Mouse (Mus musculus): Measurements from ENCODE around the gene Hspbp1. TPM values are rescaled to one million over a fixed set of nuclear protein-coding genes. Genes with fewer than 3 reads are reported as not detected.
A peak's percentile ranks its signal among the peaks of the same experiment; 100 is the strongest.

Hspbp1 gene
- total RNA-seq (2021), result 10 to 100 TPM; 82.1 to 92.1 TPM
- long read RNA-seq, experiment 1, transcript Hspbp1-201 (8 exons, 1,593 nt), result major isoform, 14 of 61 reads
- long read RNA-seq, experiment 1, partial matches to known transcripts, result 12 of 61 reads
- long read RNA-seq, experiment 1, other reads (novel, unspliced or antisense), result 35 of 61 reads
- long read RNA-seq, experiment 2, transcript Hspbp1-201 (8 exons, 1,593 nt), result major isoform, 16 of 105 reads
- long read RNA-seq, experiment 2, partial matches to known transcripts, result 23 of 105 reads
- long read RNA-seq, experiment 2, other reads (novel, unspliced or antisense), result 65 of 105 reads

- TF ChIP-seq CTCF (conservative IDR thresholded peaks at IDR 0.05), result 0 out of 2 replicates have a peak, but pooled peaks have one; percentile 8
- peak; percentile 86 to 93 for DNase-seq (ENCODE audit: low spot score in 2 of 2)
- Histone ChIP-seq H3K4me3 (peak within 1 kb of the TSS; percentile 63), H3K27ac (peak within 1 kb of the TSS; percentile 89)
These were observed at the start of gene Hspbp1 for GRCm38 (mm10) chr7:4684632-4685417. Hspbp1 (minus strand) TSS chr7:4685068.

- no peak for DNase-seq (ENCODE audit: low spot score in 2 of 2)
- no peak for TF ChIP-seq CTCF (conservative IDR thresholded peaks at IDR 0.05)
- Histone ChIP-seq H3K27ac (no peak overlapping the region), H3K4me3 (no peak overlapping the region)
These were observed 48.1 kb upstream of the Hspbp1 start for GRCm38 (mm10) chr7:4732968-4733392.

GRCm38 (mm10) chr7:4731090-4731489 lies 46.2 kb upstream of the Hspbp1 start:
- DNase-seq (ENCODE audit: low spot score in 2 of 2), result no peak
- TF ChIP-seq CTCF (conservative IDR thresholded peaks at IDR 0.05), result no peak
- Histone ChIP-seq H3K4me3 (no peak overlapping the region), H3K27ac (no peak overlapping the region)

GRCm38 (mm10) chr7:4725169-4725568 lies 40.3 kb upstream of the Hspbp1 start, which contains the start of gene Tmem150b:
Tmem150b (minus strand) TSS chr7:4725249.
- no peak for DNase-seq (ENCODE audit: low spot score in 2 of 2)
- TF ChIP-seq CTCF (conservative IDR thresholded peaks at IDR 0.05), result no peak
- Histone ChIP-seq H3K27ac (no peak within 1 kb of the TSS), H3K4me3 (no peak within 1 kb of the TSS)

GRCm38 (mm10) chr7:4724359-4724758 lies 39.5 kb upstream of the Hspbp1 start:
- H3K27ac ChIP-seq, result no peak overlapping the region
- TF ChIP-seq CTCF (conservative IDR thresholded peaks at IDR 0.05), result no peak
- no peak for DNase-seq (ENCODE audit: low spot score in 2 of 2)

GRCm38 (mm10) chr7:4723508-4723907 lies 38.6 kb upstream of the Hspbp1 start:
- peak overlapping the region; percentile 43; the same call in 1 of the 2 replicates for H3K27ac ChIP-seq
- no peak for TF ChIP-seq CTCF (conservative IDR thresholded peaks at IDR 0.05)
- peak; percentile 36 to 43 for DNase-seq (ENCODE audit: low spot score in 2 of 2)
- H3K4me3 ChIP-seq, result peak overlapping the region; percentile 53

More at GRCm38 (mm10) chr7:4724359-4724758, 39.5 kb upstream of the Hspbp1 start:
- H3K4me3 ChIP-seq, result no peak overlapping the region

GRCm38 (mm10) chr7:4719276-4719675 lies 34.4 kb upstream of the Hspbp1 start:
- no peak for TF ChIP-seq CTCF (conservative IDR thresholded peaks at IDR 0.05)
- DNase-seq (ENCODE audit: low spot score in 2 of 2), result no peak
- Histone ChIP-seq H3K27ac (no peak overlapping the region), H3K4me3 (no peak overlapping the region)

- DNase-seq (ENCODE audit: low spot score in 2 of 2), result no peak
- no peak for TF ChIP-seq CTCF (conservative IDR thresholded peaks at IDR 0.05)
- Histone ChIP-seq H3K4me3 (no peak overlapping the region), H3K27ac (no peak overlapping the region)
These were observed 32.1 kb upstream of the Hspbp1 start for GRCm38 (mm10) chr7:4716955-4717354.

- DNase-seq (ENCODE audit: low spot score in 2 of 2), result no peak
- no peak overlapping the region for H3K27ac ChIP-seq
- no peak for TF ChIP-seq CTCF (conservative IDR thresholded peaks at IDR 0.05)
- no peak overlapping the region for H3K4me3 ChIP-seq
These were observed 27.7 kb upstream of the Hspbp1 start for GRCm38 (mm10) chr7:4712594-4712993.

GRCm38 (mm10) chr7:4705098-4705497 lies 20.2 kb upstream of the Hspbp1 start:
- H3K4me3 ChIP-seq, result no peak overlapping the region
- H3K27ac ChIP-seq, result no peak overlapping the region
- DNase-seq (ENCODE audit: low spot score in 2 of 2), result peak in 1 of 2 experiments; percentile 51
- TF ChIP-seq CTCF (conservative IDR thresholded peaks at IDR 0.05), result peak; percentile 87

- H3K4me3 ChIP-seq, result no peak overlapping the region
- peak overlapping the region; percentile 33; the same call in 1 of the 2 replicates for H3K27ac ChIP-seq
- DNase-seq (ENCODE audit: low spot score in 2 of 2), result no peak
- no peak for TF ChIP-seq CTCF (conservative IDR thresholded peaks at IDR 0.05)
These were observed 18.3 kb upstream of the Hspbp1 start for GRCm38 (mm10) chr7:4703195-4703594.

GRCm38 (mm10) chr7:4702334-4702733 lies 17.5 kb upstream of the Hspbp1 start:
- H3K27ac ChIP-seq, result peak overlapping the region; percentile 33
- no peak for TF ChIP-seq CTCF (conservative IDR thresholded peaks at IDR 0.05)
- no peak for DNase-seq (ENCODE audit: low spot score in 2 of 2)
- H3K4me3 ChIP-seq, result no peak overlapping the region

GRCm38 (mm10) chr7:4693004-4693403 lies 8.1 kb upstream of the Hspbp1 start:
- no peak for TF ChIP-seq CTCF (conservative IDR thresholded peaks at IDR 0.05)
- DNase-seq (ENCODE audit: low spot score in 2 of 2), result no peak

More at GRCm38 (mm10) chr7:4693004-4693403, 8.1 kb upstream of the Hspbp1 start:
- H3K4me3 ChIP-seq, result no peak overlapping the region
- no peak overlapping the region for H3K27ac ChIP-seq
